Mouse (Mus musculus): ENCODE data around the gene Rasgrp1. TPM values are rescaled to one million over a fixed set of nuclear protein-coding genes. Genes with fewer than 3 reads are reported as not detected.

Gene Rasgrp1
- total RNA-seq, 2 experiments from 2014 or later, result 0.10 TPM; not detected in 1

DNA sequence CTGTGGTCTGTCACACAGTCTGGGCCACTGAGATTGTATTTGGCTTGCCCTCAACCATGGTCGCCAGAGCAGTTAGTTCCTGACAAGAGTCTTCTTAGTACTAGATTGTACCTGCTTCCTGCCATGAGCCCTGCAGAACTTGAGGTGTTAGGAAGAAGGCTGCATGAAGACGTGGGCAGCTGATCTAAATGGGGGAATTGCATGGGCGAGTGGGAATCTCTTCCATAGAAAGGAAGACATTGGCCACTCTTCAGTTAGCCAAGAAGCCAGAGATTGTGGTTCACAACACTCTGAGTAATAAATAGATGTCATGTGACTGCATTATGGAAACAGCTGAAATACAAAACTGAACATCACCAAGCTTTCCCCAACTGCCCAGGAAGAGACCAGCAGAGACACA is 23.8 kb downstream of the Rasgrp1 start:
- no peak for TF ChIP-seq CTCF (IDR thresholded peaks at IDR 0.05)
- Histone ChIP-seq H3K4me3 (no peak overlapping the region), H3K27ac (no peak overlapping the region)
- DNase-seq, result no peak
- intact Hi-C loops (cut with DNase I), result no loop called here

- TF ChIP-seq CTCF (IDR thresholded peaks at IDR 0.05), result no peak
- no peak for DNase-seq
- intact Hi-C loops (cut with DNase I), result no loop called here
- Histone ChIP-seq H3K27ac (no peak overlapping the region), H3K4me3 (no peak overlapping the region)
Measured at GRCm38 (mm10) chr2:117313586-117314235, 29.1 kb downstream of the Rasgrp1 start.

- no peak for TF ChIP-seq CTCF (IDR thresholded peaks at IDR 0.05)
- intact Hi-C loops (cut with DNase I), result no loop called here
Measured at GRCm38 (mm10) chr2:117312441-117312895, 30.3 kb downstream of the Rasgrp1 start.

GRCm38 (mm10) chr2:117312030-117312429 is 30.8 kb downstream of the Rasgrp1 start:
- intact Hi-C loops (cut with DNase I), result no loop called here
- TF ChIP-seq CTCF (IDR thresholded peaks at IDR 0.05), result no peak
- DNase-seq, result no peak
- Histone ChIP-seq H3K4me3 (no peak overlapping the region), H3K27ac (no peak overlapping the region)

More at GRCm38 (mm10) chr2:117312441-117312895, 30.3 kb downstream of the Rasgrp1 start:
- no peak for DNase-seq
- Histone ChIP-seq H3K27ac (no peak overlapping the region), H3K4me3 (no peak overlapping the region)

GRCm38 (mm10) chr2:117311349-117311748 is 31.5 kb downstream of the Rasgrp1 start:
- DNase-seq, result no peak
- no peak overlapping the region for H3K27ac ChIP-seq
- H3K4me3 ChIP-seq, result no peak overlapping the region
- no peak for TF ChIP-seq CTCF (IDR thresholded peaks at IDR 0.05)
- intact Hi-C loops (cut with DNase I), result no loop called here

DNA sequence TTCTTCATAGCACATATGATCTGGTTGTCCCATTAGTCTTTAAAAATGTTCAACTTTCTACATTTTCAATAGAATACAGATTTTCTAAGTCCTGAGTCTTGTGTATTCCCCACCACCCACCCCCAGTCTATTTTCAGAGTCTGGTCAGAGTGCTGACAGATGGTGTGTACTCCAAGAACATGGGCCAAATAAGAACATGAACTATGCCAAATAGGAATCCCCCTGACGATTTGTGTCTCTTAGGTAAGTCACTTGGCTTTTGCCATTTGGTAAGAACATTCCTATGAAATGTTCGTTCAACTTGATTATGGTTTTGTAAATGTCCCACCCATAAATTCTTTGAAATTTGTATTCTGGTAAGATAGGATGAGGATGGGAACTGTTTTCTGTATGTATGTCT is 33.8 kb downstream of the Rasgrp1 start:
- H3K27ac ChIP-seq, result no peak overlapping the region
- no peak for DNase-seq
- H3K4me3 ChIP-seq, result no peak overlapping the region
- intact Hi-C loops (cut with DNase I), result no loop called here
- no peak for TF ChIP-seq CTCF (IDR thresholded peaks at IDR 0.05)

- intact Hi-C loops (cut with DNase I), result no loop called here
- no peak overlapping the region for H3K27ac ChIP-seq
- no peak overlapping the region for H3K4me3 ChIP-seq
- no peak for DNase-seq
- TF ChIP-seq CTCF (IDR thresholded peaks at IDR 0.05), result no peak
Measured at GRCm38 (mm10) chr2:117307959-117308358, 34.8 kb downstream of the Rasgrp1 start.

DNA sequence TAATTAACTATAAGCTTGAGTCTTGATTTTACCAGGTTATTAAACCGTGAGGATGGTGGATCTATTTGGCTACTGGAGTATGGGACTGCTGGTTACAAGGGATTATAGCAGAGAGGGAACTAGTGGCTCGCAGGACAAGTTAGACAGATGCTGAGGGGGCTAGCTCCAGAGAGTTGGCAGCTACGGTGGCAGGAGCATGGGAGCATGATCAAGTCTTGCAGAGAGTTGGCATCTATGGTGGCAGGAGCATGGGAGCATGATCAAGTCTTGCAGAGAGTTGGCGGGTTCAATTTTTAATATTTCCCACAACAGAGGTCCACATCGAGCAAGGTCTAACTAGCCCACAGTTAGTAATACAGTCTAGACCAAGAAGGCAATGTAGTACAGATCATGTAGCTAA is 37.9 kb downstream of the Rasgrp1 start:
- TF ChIP-seq CTCF (IDR thresholded peaks at IDR 0.05), result no peak
- Histone ChIP-seq H3K4me3 (no peak overlapping the region), H3K27ac (no peak overlapping the region)
- intact Hi-C loops (cut with DNase I), result no loop called here
- DNase-seq, result no peak

DNA sequence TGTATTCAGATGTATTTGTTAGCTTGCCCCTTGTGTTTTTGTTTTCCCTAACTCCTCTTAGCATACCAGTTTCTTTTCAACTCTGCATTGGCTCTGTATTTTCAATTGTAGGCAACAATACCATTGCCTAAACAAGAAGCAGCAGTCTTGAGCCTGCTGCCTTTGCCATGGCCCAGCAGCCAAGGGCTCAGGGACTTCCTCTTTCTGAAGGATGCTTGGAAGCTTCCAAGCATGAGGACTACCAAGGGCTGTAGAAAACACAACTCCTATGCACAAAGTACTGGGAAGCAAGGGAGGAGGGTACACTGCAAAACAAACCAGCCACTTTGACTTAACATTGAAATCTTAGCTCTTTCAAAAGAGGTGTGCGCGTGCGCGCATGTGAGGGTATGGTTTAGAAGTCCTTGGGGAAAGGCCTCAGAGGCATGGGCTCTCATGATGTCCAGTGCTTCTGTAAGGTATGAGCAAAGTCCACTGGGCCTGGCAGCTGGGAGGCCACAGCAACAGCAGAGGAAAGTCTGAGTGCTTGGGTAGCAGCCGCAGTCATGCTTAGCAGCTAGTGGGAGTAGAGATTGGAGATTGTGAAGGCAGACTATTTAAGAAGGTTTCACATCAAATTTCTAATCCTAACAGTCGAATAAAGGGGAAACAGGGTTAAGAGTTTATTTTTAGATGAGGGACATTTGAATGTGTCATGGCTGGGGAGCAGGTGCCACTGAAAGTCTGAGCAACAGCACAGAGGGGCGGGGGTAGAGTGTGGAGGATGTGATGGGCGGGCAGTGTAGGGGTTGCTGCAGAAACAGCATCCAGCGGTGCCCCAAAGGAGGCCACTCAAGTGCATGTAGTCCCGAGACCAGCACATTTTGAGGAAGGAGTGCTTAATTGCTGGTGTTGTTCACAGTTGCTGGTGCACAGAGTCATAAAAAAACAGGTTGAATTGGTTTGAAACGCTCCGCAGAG is 39.1 kb downstream of the Rasgrp1 start:
- no peak for TF ChIP-seq CTCF (IDR thresholded peaks at IDR 0.05)
- intact Hi-C loops (cut with DNase I), result no loop called here
- DNase-seq, result no peak

GRCm38 (mm10) chr2:117299596-117300448 is 43.0 kb downstream of the Rasgrp1 start:
- DNase-seq, result no peak
- H3K27ac ChIP-seq, result no peak overlapping the region
- no peak for TF ChIP-seq CTCF (IDR thresholded peaks at IDR 0.05)
- intact Hi-C loops (cut with DNase I), result no loop called here
- H3K4me3 ChIP-seq, result no peak overlapping the region

More for the DNA sequence above, 39.1 kb downstream of the Rasgrp1 start:
- no peak overlapping the region for H3K27ac ChIP-seq
- H3K4me3 ChIP-seq, result no peak overlapping the region

GRCm38 (mm10) chr2:117288291-117288690 is 54.5 kb downstream of the Rasgrp1 start:
- intact Hi-C loops (cut with DNase I), result no loop called here
- Histone ChIP-seq H3K27ac (no peak overlapping the region), H3K4me3 (no peak overlapping the region)
- TF ChIP-seq CTCF (IDR thresholded peaks at IDR 0.05), result no peak
- DNase-seq, result no peak

DNA sequence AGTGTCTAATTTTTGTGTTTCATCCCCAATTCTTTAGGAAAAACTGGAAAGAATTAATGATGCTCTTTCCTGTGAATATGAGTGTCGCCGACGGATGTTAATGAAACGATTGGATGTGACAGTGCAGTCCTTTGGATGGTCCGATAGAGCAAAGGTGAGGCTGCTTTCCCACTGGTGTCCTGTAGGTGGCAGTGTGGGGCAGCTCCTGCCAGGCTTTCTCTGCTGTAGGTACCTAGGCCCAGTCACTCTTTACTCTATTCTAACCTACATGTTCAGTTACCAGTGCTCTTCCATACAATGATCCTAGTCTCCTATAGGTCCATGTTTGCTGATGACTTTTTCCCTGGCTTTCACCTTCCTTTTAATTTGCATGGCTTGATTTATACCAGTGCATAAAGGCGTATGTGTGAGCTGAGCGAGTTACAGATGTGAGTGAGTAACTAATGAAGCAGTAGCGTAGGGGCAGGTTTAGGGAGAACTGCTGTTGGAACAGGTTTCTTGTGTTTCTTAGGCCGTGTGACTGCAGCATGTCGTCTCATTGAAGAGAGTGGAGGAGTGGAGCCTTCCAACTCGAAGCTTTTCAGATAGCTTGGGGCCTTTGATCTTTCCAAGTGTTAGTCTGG is 78.9 kb downstream of the Rasgrp1 start:
- Histone ChIP-seq H3K4me3 (no peak overlapping the region), H3K27ac (no peak overlapping the region)
- peak; percentile 98; the same call in 1 of the 2 replicates for TF ChIP-seq CTCF (IDR thresholded peaks at IDR 0.05)
- intact Hi-C loops (cut with DNase I), result loop anchor here (1.0 kb wide), 1 partner anchor 175 kb away; no protein-coding TSS in a partner anchor
- peak; percentile 68 for DNase-seq
